Mouse (Mus musculus) embryo, embryonic 9.5 days (tissue): ENCODE results near the gene Acat3.
"Not testable (repeated sequence)": the region's sequence is repeated elsewhere in the genome, so short reads cannot be mapped to it uniquely, and the experiment has no call there.

ENCODE experiments used
- DNase-seq: peaks from one replicate; pipeline ENCODE4 v3.0.0-alpha.2; 2017; ENCODE audit errors: extremely low spot score

Acat3 gene

GRCm38 (mm10) chr17:12940151-12940805 is at the start of gene Acat3:
Gene Acat3, minus strand, starts transcription at chr17:12940600.
- peak; percentile 24 for DNase-seq

DNA sequence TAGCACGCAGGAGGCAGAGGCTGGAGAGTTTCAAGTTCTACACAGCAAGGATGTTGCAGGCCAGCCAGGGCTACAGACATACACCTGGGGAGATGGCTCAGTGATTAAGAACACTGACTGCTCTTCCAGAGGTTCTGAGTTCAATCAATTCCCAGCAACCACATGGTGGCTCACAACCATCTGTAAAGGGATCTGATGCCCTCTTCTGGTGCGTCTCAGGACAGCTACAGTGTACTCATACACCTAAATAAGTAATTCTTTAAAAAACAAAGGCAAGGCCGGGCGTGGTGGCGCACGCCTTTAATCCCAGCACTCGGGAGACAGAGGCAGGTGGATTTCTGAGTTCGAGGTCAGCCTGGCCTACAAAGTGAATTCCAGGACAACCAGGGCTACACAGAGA is 47.7 kb upstream of the Acat3 start:
- DNase-seq, result not testable (repeated sequence)

DNA sequence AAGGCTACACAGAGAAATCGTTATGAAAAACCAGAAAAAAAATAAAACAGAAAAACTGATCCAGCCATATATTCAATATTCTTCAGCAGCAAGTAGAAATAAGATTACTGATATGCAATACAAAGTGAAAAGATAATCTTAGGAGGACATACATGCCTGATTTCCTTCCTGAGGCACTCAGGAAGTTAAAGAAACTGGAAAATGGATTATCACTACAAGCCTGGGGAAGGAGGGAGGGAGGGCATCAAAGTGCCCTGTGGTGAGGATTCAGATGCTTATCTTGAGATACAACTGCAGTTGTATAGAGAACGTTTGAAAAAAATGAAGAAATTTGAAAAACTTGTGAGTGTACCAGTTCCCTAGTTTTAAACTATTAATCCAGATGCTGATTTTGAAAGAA is 43.6 kb upstream of the Acat3 start:
- DNase-seq, result no peak

DNA sequence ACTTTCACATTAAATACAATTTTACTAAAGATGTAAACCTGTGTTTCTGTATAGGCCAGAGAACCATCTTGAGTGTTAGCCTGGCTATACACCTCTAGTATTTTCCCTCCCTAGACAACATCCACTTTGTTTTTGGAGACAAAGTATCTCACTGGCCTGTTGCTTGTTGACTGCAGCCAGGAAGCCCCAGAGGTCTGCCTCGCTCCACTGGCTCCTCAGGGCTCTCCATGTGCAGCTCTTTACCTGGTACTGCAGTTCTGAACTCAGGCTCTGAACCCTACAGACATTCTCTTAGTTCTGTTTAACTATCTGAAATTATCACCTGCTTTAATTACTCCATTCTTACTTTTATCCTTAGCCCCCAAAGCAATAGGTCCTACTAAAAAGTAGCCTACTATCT is 38.1 kb upstream of the Acat3 start:
- DNase-seq, result no peak

DNA sequence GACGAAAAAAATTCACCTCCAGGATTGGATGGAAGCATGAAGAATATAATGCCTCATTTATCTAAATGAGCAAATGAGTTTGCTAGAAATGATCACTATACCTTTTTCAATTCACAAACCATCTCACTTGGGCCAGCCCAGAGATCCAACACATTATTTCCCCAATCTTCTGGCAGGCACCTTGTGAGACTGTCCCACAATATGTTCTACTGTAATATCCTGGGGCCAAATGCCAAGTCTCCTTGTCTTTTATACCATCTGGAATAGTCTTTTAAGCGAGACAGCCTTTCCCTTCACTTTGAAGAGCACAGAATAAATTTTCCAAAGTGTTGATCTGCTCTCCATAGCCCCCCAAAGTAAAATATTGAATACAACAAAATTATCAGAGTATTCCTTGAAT is 33.5 kb upstream of the Acat3 start:
- no peak for DNase-seq

DNA sequence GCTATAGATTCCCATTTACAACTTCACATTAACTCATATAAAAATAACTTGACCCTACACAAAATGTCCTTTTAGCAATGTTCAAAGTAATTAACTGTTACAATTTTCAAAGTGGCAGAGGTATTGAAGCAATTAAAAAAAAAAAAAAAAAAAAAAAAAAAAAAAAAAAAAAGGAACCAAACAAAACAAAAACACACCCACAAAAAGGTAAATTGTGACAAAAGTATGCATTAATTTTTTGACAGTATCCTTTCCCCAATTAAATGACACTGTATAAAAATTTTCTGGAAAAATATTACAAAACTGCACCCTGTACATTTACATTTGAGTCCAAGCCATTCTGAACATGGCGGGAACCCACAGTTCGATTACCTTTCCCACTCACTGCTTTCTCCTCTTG is 26.8 kb upstream of the Acat3 start:
- no peak for DNase-seq

DNA sequence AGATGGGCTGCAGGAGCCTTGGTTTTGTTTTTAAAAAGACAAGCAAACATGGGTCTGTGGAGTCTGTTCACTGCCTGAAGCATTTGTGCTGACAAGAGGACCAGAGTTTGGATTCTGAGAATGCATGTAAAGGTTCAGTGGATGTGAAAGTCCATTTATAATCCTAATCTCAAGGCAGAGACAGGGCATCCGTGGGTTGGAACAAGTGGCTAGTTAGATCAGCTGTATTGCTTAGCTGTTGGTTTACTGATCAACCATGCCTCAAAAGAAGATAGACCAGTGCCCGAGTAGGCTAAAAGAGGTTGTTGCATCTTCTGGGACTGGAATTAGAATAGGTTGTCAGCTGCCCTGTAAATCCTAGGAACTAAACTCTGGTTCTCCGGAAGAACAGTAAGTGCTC is 23.1 kb upstream of the Acat3 start:
- DNase-seq, result no peak

DNA sequence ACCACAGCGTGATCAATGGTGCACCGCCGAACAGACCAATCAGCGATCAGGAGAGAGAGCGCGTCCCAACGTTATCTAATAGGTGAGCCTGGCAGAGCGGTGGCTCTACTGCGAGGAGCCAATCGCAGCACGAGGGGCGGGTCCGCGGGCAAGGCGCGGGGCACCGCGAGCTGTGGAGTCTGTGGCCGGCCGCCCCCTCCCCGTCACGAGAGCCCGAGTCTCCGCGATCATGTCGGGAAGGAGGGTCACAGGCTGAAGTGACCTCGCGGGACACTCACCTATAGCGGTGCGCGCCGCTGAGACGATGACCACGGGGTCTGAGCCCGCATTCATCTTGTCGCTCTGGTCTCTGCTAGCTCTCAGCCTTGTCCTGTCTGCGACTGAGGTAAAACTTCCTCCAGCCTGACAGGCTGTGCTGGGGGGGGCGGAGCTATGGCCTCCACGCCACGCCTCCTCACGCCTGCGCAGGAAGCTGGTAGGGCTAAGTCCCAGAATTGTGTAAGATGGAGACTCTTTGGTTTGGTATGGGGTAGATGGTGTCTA is 20.0 kb upstream of the Acat3 start, which contains the start of gene Acat2:
Acat2 (minus strand) TSS at position 417 of the 543 bp plus-strand sequence.
- DNase-seq, result peak; percentile 93

- not testable (repeated sequence) for DNase-seq
These were observed 19.0 kb upstream of the Acat3 start for GRCm38 (mm10) chr17:12959377-12959776.

- DNase-seq, result no peak
These were observed 16.3 kb upstream of the Acat3 start for GRCm38 (mm10) chr17:12956664-12957063.

DNA sequence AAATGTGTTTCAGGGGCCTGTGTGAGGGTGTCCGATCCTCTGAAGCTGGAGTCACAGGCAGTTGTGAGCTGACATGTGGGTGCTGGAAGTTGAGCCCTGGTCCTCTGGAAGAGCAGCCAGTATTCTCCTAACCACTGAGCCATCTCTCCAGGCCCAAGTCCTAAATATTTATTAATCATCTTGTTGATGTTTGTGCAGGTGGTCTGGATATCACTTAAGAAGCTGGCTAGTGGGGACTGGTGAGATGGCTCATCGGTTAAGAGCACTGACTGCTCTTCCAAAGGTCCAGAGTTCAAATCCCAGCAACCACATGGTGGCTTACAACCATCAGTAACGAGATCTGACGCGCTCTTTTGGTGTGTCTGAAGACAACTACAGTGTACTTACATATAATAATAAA is 9.3 kb upstream of the Acat3 start:
- DNase-seq, result no peak

DNA sequence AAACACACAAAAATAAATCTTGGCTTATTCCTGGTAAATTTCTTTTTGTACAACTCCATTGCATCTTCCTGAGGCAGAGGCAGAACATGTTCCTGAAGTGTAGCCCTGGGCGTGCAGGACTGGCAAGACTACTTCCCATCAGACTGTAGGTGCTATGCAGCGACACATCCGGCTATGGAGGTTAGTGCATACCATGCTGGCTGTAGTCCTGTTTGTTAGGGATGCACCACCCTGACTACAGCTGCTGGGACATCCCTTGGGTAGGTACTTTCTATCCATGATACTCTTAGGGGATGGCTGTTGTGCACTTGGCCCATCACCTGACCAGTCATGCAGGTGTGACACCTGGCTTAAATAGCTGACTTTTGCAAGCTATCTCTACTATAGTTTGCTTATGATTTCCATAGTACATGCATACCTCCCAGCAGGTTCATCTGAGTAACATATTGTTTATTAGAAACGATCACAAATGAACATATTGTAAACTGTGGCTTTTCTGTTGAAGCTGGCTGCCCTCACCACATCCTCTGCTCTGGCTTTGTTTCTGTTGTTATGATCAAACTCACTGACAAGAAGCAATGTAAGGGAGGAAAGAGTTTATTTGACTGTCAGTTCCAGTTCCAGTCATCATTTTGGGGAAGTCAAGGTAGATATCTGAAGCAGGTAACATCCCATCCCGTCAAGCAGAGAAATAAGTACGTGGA is 2.2 kb upstream of the Acat3 start:
- DNase-seq, result no peak

DNA sequence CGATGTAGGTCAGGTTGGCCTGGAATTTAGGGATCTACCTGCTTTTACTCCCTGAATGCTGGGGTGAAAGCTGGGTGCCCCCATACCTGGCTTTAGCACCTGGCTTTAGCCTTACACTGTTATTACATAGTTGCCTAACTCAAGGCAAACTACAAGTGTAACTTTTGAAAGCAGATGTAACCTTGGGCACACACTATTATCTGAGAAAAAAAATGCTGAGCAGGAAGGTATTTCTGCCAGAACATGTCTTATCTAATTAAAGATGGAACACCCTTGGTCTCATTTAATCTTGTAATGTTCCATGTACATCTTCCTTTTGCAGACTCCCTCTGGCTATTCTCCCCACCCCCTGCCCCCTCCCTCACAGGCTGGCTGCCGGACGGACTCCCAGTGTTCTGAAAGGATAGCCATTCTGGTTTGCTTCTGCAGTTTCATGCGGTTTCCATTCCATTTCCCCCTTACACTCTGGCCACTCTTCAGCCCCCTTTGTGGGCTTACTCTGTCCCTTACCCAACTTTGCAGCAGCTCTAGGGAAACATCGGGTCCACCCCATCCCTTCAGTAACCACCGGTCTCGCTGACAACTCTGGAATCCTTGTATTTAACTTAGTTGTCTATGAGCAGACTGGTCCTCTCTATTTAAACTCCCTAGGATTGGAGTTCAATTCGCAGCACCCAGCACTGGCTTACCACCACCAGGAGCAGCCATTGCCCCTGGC is 1.3 kb upstream of the Acat3 start:
- no peak for DNase-seq

DNA sequence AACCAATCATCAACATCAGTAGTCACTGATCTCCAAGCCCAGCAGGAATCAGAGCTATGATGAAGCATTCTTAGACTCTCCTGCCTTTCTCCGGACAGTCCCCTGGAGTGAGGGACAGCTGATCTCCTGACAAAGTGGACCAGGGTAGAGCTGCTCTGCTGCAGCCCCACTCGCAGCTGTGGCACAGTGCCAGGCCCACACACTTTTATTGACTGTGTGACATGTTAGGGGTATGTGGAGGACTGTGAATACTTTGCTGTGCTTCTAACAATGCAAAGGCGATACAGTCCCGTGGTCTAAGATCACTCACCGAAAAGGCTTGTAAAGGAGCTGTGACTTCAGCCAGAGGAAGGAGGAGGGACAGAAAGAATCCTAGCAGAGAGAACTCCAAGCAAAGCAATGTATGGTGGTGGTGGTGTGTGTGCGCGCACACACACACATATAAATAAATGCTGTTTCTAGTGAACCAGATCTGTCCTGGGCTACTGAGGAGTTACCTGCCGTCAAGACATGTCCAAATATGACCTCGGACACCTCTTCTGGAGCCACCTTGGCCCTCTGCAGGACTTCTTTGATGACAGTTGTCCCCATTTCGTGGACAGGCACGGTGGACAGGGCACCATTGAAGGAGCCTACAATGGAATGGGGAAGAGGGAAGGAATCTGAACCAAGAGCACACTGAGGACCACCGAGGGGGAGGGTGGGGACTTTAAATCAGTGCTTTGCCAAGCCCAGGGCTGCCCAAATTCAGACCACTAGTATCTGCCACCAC is 837 bp downstream of the Acat3 start:
- DNase-seq, result not testable (repeated sequence)

- DNase-seq, result no peak
These were observed 2.3 kb downstream of the Acat3 start for GRCm38 (mm10) chr17:12938077-12938476.

DNA sequence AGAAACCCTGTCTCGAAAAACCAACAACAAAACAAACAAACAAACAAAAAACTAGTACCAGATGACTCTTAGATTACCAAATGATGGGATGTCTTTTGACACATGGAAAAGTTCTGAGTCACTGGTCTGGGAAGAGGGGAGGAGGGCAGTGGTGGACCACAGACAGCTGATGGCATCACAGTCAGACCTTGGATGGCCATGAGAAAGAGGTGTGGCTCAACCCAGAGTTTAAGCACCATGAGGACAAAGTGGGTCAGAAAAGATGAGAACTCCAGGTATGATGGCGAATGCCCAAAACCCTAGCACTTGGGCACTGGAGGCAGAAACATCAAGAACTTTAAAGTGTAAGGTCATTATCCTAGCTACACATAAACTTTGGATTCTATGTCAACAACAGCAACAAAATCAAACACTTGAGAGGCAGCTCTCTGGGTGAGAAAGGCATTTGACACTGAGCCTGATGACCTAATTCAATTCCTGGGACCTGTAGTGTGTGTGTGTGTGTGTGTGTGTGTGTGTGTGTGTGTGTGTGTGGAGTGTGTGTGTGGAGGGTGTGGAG is 2.9 kb downstream of the Acat3 start:
- DNase-seq, result no peak

DNA sequence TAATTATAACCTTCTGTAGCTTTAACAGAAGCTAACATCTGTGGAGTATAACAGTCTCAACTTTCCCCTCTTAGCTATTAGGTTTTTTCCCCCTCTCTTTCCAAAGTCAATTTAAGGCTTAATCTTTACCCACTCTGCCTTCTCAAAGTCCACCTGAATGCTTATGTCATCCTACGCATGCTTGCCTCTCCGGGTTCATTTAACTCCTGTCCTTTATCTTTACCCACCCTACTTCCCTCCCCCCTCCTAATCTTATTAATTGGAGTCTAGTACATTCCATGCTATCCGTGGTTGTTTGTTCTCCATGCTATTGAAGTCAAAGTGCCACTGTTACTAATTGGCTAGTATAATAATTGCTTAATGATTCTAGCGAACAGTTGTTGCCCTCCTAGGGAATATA is 4.7 kb downstream of the Acat3 start:
- no peak for DNase-seq

DNA sequence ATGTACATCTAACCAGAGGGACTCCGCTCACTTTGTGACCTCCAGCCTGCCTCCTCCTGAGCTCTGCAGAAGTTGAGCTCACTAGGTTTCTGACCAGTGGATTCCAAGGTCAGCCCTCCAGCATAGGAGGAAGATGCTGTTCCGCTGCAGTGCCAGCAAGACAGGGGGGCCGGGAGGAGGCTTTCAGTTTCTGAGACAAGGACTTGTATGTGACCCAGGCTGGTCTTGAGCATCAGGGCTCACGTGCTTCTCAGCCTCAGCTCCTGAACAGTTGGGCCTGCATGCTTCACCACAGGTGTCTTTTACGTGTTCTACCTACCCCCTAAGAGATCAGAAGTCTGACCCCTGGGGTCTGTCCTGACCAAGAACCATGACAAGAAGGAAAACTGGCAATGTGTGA is 8.8 kb downstream of the Acat3 start:
- DNase-seq, result not testable (repeated sequence)

- DNase-seq, result no peak
These were observed 14.7 kb downstream of the Acat3 start for GRCm38 (mm10) chr17:12925703-12926180.

- DNase-seq, result no peak
These were observed 15.4 kb downstream of the Acat3 start for GRCm38 (mm10) chr17:12925001-12925400.

DNA sequence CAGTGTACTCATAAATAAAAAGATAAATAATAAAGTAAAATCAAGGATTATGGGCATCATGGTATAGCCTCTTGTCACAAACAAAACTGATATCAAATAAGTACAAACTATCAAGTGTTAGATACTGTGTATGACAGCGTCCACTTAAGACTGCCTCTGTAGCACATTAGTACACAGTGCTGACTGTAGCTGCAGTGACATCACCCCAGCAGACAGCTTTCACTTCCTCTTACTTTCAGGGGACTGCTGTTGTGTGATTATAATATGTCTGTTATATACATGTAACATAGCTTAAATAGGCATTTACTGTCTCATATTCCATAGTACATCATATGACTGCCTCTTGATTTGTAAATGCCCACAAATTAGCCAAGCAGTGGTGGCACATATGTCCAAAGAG is 19.3 kb downstream of the Acat3 start:
- DNase-seq, result no peak
